Mouse (Mus musculus) B cell, adult 2 months (primary cell): Measurements from ENCODE around the gene Scube3.
A peak's percentile ranks its signal among the peaks of the same experiment; 100 is the strongest.

ENCODE experiments used
- DNase-seq, 2 experiments: peaks; one replicate each; pipeline ENCODE4 v3.0.0; 2022

Scube3 gene

GRCm38 (mm10) chr17:28141771-28142699 is at the start of gene Scube3:
Gene Scube3, plus strand, starts transcription at chr17:28142141.
- no peak for DNase-seq

GRCm38 (mm10) chr17:28092297-28092696 is 49.6 kb upstream of the Scube3 start:
- no peak for DNase-seq

- DNase-seq: peak; percentile 21 to 25
Measured at GRCm38 (mm10) chr17:28093837-28094236, 48.1 kb upstream of the Scube3 start.

GRCm38 (mm10) chr17:28096418-28096817 is 45.5 kb upstream of the Scube3 start:
- peak in 1 of 2 experiments; percentile 12 for DNase-seq

- DNase-seq: no peak
Measured at GRCm38 (mm10) chr17:28097308-28097707, 44.6 kb upstream of the Scube3 start.

- no peak for DNase-seq
Measured at GRCm38 (mm10) chr17:28099086-28099485, 42.9 kb upstream of the Scube3 start.

GRCm38 (mm10) chr17:28100669-28101068 is 41.3 kb upstream of the Scube3 start:
- peak in 1 of 2 experiments; percentile 19 for DNase-seq

- no peak for DNase-seq
Measured at GRCm38 (mm10) chr17:28101284-28101887, 40.6 kb upstream of the Scube3 start.

GRCm38 (mm10) chr17:28101902-28102319 is 40.0 kb upstream of the Scube3 start:
- DNase-seq: no peak

- DNase-seq: no peak
Measured at GRCm38 (mm10) chr17:28104416-28104815, 37.5 kb upstream of the Scube3 start.

GRCm38 (mm10) chr17:28106352-28106751 is 35.6 kb upstream of the Scube3 start:
- DNase-seq: peak; percentile 31 to 34

- no peak for DNase-seq
Measured at GRCm38 (mm10) chr17:28107275-28107674, 34.7 kb upstream of the Scube3 start.

GRCm38 (mm10) chr17:28112266-28112665 is 29.7 kb upstream of the Scube3 start:
- no peak for DNase-seq

- DNase-seq: no peak
Measured at GRCm38 (mm10) chr17:28116335-28116734, 25.6 kb upstream of the Scube3 start.

- no peak for DNase-seq
Measured at GRCm38 (mm10) chr17:28117451-28118209, 24.3 kb upstream of the Scube3 start.

- DNase-seq: no peak
Measured at GRCm38 (mm10) chr17:28120460-28120859, 21.5 kb upstream of the Scube3 start.

- DNase-seq: no peak
Measured at GRCm38 (mm10) chr17:28122949-28123348, 19.0 kb upstream of the Scube3 start.

- DNase-seq: no peak
Measured at GRCm38 (mm10) chr17:28123627-28124026, 18.3 kb upstream of the Scube3 start.

GRCm38 (mm10) chr17:28124368-28124767 is 17.6 kb upstream of the Scube3 start:
- no peak for DNase-seq

GRCm38 (mm10) chr17:28129796-28130195 is 12.1 kb upstream of the Scube3 start:
- no peak for DNase-seq

GRCm38 (mm10) chr17:28130391-28131125 is 11.4 kb upstream of the Scube3 start:
- DNase-seq: no peak

- DNase-seq: no peak
Measured at GRCm38 (mm10) chr17:28131156-28131555, 10.8 kb upstream of the Scube3 start.

- peak; percentile 60 to 63 for DNase-seq
Measured at GRCm38 (mm10) chr17:28133193-28133592, 8.7 kb upstream of the Scube3 start.
